Mouse (Mus musculus) midbrain, embryonic 14.5 days (tissue): Measurements from ENCODE around the gene Tomm40. TPM values are rescaled to one million over a fixed set of nuclear protein-coding genes. Genes with fewer than 3 reads are reported as not detected.

Experiments
- ATAC-seq: fragments of 200-750 bp; cut with Nextera tagmentation; 2 replicates; pipeline ENCODE4 v1.8.0; 2017; ENCODE audit warnings: moderate number of reproducible peaks, moderate library complexity; ENCODE audit not compliant: low FRiP score, low TSS enrichment
- DNase-seq: peaks from one replicate; pipeline ENCODE4 v3.0.0-alpha.2; 2015
- H3K27ac ChIP-seq: fragments of 300-500 bp; sonication (generic); replicated peaks from 2 replicates; pipeline ENCODE4 v1.5.1; 2014; ENCODE audit warnings: mild to moderate bottlenecking, low read depth, low read length, moderate library complexity
- H3K27me3 ChIP-seq: fragments of 300-500 bp; sonication (generic); 2 replicates; pipeline ENCODE4 v1.6.1; 2014; ENCODE audit warnings: low read length, control low read depth, mixed read lengths; ENCODE audit not compliant: control insufficient read depth, insufficient read depth
- H3K36me3 ChIP-seq: fragments of 300-500 bp; sonication (generic); 2 replicates; pipeline ENCODE4 v1.6.1; 2014; ENCODE audit warnings: low read length, control low read depth; ENCODE audit not compliant: control insufficient read depth, insufficient read depth
- H3K4me1 ChIP-seq: fragments of 300-500 bp; sonication (generic); 2 replicates; pipeline ENCODE4 v1.6.1; 2014; ENCODE audit warnings: mild to moderate bottlenecking, antibody characterized with exemption, low read length, control low read depth; ENCODE audit not compliant: control insufficient read depth, insufficient read depth
- H3K4me2 ChIP-seq: fragments of 300-500 bp; sonication (generic); 2 replicates; pipeline ENCODE4 v1.6.1; 2014; ENCODE audit warnings: mild to moderate bottlenecking, low read length, moderate library complexity
- H3K4me3 ChIP-seq: fragments of 300-500 bp; sonication (generic); replicated peaks from 2 replicates; pipeline ENCODE4 v1.5.1; 2014; ENCODE audit warnings: low read depth, low read length
- H3K9ac ChIP-seq: fragments of 300-500 bp; sonication (generic); replicated peaks from 2 replicates; pipeline ENCODE4 v1.6.1; 2014; ENCODE audit warnings: mild to moderate bottlenecking, low read length, moderate library complexity
- H3K9me3 ChIP-seq: fragments of 300-500 bp; sonication (generic); 2 replicates; pipeline ENCODE4 v1.6.1; 2016; ENCODE audit warnings: low read length, control low read depth, mixed read lengths; ENCODE audit not compliant: control insufficient read depth
- WGBS: fragments of 180-500 bp; shearing (Covaris S2); extraction: QIAGEN DNeasy Blood & Tissue Kit; methylation state at CpG from one replicate; pipeline ENCODE4 v1.1.7; 2014; 5-methylcytosine and 5-hydroxymethylcytosine counted together
- polyA plus RNA-seq: library from polyadenylated mRNA; unstranded; fragments of >200 nt; fragmentation: Nextera tagmentation; extraction: Ambion mirVana; gene quantifications from 2 replicates; pipeline ENCODE4 v1.2.1, GENCODE M21; 2014

Gene Tomm40
- polyA plus RNA-seq, 1 experiment from 2014 or later, result 120 TPM

- no peak for DNase-seq
- H3K9ac ChIP-seq, result no peak overlapping the region
- no peak overlapping the region for H3K4me2 ChIP-seq
- no peaks in the 10 kb centered on the region for H3K4me1 ChIP-seq
- H3K27ac ChIP-seq, result no peak overlapping the region
- ATAC-seq, result no peak
- peaks cover 43% of the 10 kb centered on the region for H3K36me3 ChIP-seq
- 90% methylated on average over 3 of the region's 3 CpGs for WGBS
- H3K9me3 ChIP-seq, result no peaks in the 10 kb centered on the region
- H3K27me3 ChIP-seq, result no peaks in the 10 kb centered on the region
- H3K4me3 ChIP-seq, result no peak overlapping the region
Measured at GRCm38 (mm10) chr7:19738771-19739170, 23.5 kb upstream of the Tomm40 start.

GRCm38 (mm10) chr7:19736389-19737057 lies 21.3 kb upstream of the Tomm40 start:
- 93% methylated on average over 16 of the region's 16 CpGs for WGBS
- Histone ChIP-seq H3K4me3 (no peak overlapping the region), H3K9ac (no peak overlapping the region), H3K4me2 (no peak overlapping the region), H3K9me3 (no peaks in the 10 kb centered on the region), H3K36me3 (peaks cover 56% of the 10 kb centered on the region), H3K27ac (no peak overlapping the region), H3K4me1 (no peaks in the 10 kb centered on the region), H3K27me3 (no peaks in the 10 kb centered on the region)
- no peak for ATAC-seq
- DNase-seq, result no peak

GRCm38 (mm10) chr7:19734178-19734666 lies 19.0 kb upstream of the Tomm40 start:
- ATAC-seq (no peak), DNase-seq (no peak)
- no peak overlapping the region for H3K27ac ChIP-seq
- H3K9ac ChIP-seq, result no peak overlapping the region
- peaks cover 79% of the 10 kb centered on the region for H3K36me3 ChIP-seq
- H3K4me3 ChIP-seq, result no peak overlapping the region
- no peaks in the 10 kb centered on the region for H3K4me1 ChIP-seq
- WGBS, result 91% methylated on average over 10 of the region's 10 CpGs
- no peaks in the 10 kb centered on the region for H3K27me3 ChIP-seq
- H3K4me2 ChIP-seq, result no peak overlapping the region
- no peaks in the 10 kb centered on the region for H3K9me3 ChIP-seq

- Histone ChIP-seq H3K4me3 (no peak overlapping the region), H3K4me1 (no peaks in the 10 kb centered on the region), H3K27me3 (no peaks in the 10 kb centered on the region), H3K9ac (no peak overlapping the region), H3K36me3 (peaks cover 88% of the 10 kb centered on the region), H3K4me2 (no peak overlapping the region), H3K9me3 (no peaks in the 10 kb centered on the region), H3K27ac (no peak overlapping the region)
- DNase-seq (no peak), ATAC-seq (no peak)
- 96% methylated on average over 4 of the region's 4 CpGs for WGBS
Measured at GRCm38 (mm10) chr7:19726541-19726940, 11.3 kb upstream of the Tomm40 start.

- no peak for DNase-seq
- Histone ChIP-seq H3K36me3 (peaks cover 67% of the 10 kb centered on the region), H3K4me3 (no peak overlapping the region), H3K9me3 (peaks cover 6% of the 10 kb centered on the region; the same call in 1 of the 2 replicates), H3K4me1 (no peaks in the 10 kb centered on the region), H3K4me2 (no peak overlapping the region), H3K9ac (no peak overlapping the region), H3K27me3 (no peaks in the 10 kb centered on the region), H3K27ac (no peak overlapping the region)
- no peak for ATAC-seq
- 94% methylated on average over 12 of the region's 12 CpGs for WGBS
Measured at GRCm38 (mm10) chr7:19724167-19724566, 8.9 kb upstream of the Tomm40 start.

GRCm38 (mm10) chr7:19722754-19723195 lies 7.5 kb upstream of the Tomm40 start:
- peaks cover 6% of the 10 kb centered on the region; the same call in 1 of the 2 replicates for H3K9me3 ChIP-seq
- no peak overlapping the region for H3K4me3 ChIP-seq
- H3K9ac ChIP-seq, result no peak overlapping the region
- WGBS, result 93% methylated on average over 6 of the region's 6 CpGs
- H3K27ac ChIP-seq, result no peak overlapping the region
- no peak overlapping the region for H3K4me2 ChIP-seq
- ATAC-seq (no peak), DNase-seq (no peak)
- H3K27me3 ChIP-seq, result no peaks in the 10 kb centered on the region
- no peaks in the 10 kb centered on the region for H3K4me1 ChIP-seq
- H3K36me3 ChIP-seq, result peaks cover 53% of the 10 kb centered on the region

GRCm38 (mm10) chr7:19719200-19719599 lies 4.0 kb upstream of the Tomm40 start:
- peaks cover 11% of the 10 kb centered on the region for H3K4me1 ChIP-seq
- H3K27me3 ChIP-seq, result no peaks in the 10 kb centered on the region
- peaks cover 6% of the 10 kb centered on the region; the same call in 1 of the 2 replicates for H3K9me3 ChIP-seq
- no peak overlapping the region for H3K4me2 ChIP-seq
- H3K9ac ChIP-seq, result no peak overlapping the region
- no peak overlapping the region for H3K4me3 ChIP-seq
- DNase-seq (no peak), ATAC-seq (no peak)
- H3K27ac ChIP-seq, result no peak overlapping the region
- peaks cover 20% of the 10 kb centered on the region for H3K36me3 ChIP-seq
- 95% methylated on average over 4 of the region's 4 CpGs for WGBS

- no peak overlapping the region for H3K27ac ChIP-seq
- no peak for ATAC-seq
- peaks cover 6% of the 10 kb centered on the region; the same call in 1 of the 2 replicates for H3K9me3 ChIP-seq
- WGBS, result 96% methylated on average over 5 of the region's 5 CpGs
- H3K27me3 ChIP-seq, result no peaks in the 10 kb centered on the region
- DNase-seq, result no peak
- peaks cover 15% of the 10 kb centered on the region for H3K4me1 ChIP-seq
- H3K4me3 ChIP-seq, result no peak overlapping the region
- peaks cover 12% of the 10 kb centered on the region for H3K36me3 ChIP-seq
- no peak overlapping the region for H3K4me2 ChIP-seq
- H3K9ac ChIP-seq, result no peak overlapping the region
Measured at GRCm38 (mm10) chr7:19718297-19718952, 3.2 kb upstream of the Tomm40 start.
